Mouse (Mus musculus): ENCODE measurements at regions not wholly inside any gene's neighbourhood (a gene's known extent, or its start where the extent isn't known, plus 50 kb on each side); places are given as distances from the start of the nearest gene placed in this dataset.
"Not testable (repeated sequence)": the region's sequence is repeated elsewhere in the genome, so short reads cannot be mapped to it uniquely, and the experiment has no call there.

- DNase-seq (ENCODE audit: low spot score), result no peak
Measured at GRCm38 (mm10) chr11:22573166-22573565, 61.3 kb downstream of the Tmem17 start.

GRCm38 (mm10) chr11:22573802-22574201, 61.9 kb downstream of the Tmem17 start:
- no peak for DNase-seq (ENCODE audit: low spot score)

GRCm38 (mm10) chr11:22574506-22574905, 62.6 kb downstream of the Tmem17 start:
- DNase-seq (ENCODE audit: low spot score), result no peak

- no peak for DNase-seq (ENCODE audit: low spot score)
Measured at GRCm38 (mm10) chr11:22584100-22584487, 72.2 kb downstream of the Tmem17 start.

GRCm38 (mm10) chr11:22584488-22585158, 72.7 kb downstream of the Tmem17 start:
- no peak for DNase-seq (ENCODE audit: low spot score)

- DNase-seq (ENCODE audit: low spot score), result no peak
Measured at GRCm38 (mm10) chr11:22587691-22588241, 75.9 kb downstream of the Tmem17 start.

GRCm38 (mm10) chr11:22588546-22588945, 76.7 kb downstream of the Tmem17 start:
- no peak for DNase-seq (ENCODE audit: low spot score)

GRCm38 (mm10) chr11:22589901-22590300, 78.0 kb downstream of the Tmem17 start:
- no peak for DNase-seq (ENCODE audit: low spot score)

GRCm38 (mm10) chr11:22591050-22591449, 79.2 kb downstream of the Tmem17 start:
- not testable (repeated sequence) for DNase-seq (ENCODE audit: low spot score)

GRCm38 (mm10) chr11:22592706-22593105, 80.8 kb downstream of the Tmem17 start:
- DNase-seq (ENCODE audit: low spot score), result no peak

- DNase-seq (ENCODE audit: low spot score), result no peak
Measured at GRCm38 (mm10) chr11:22596076-22596804, 84.4 kb downstream of the Tmem17 start.

GRCm38 (mm10) chr11:22596805-22597149, 84.9 kb downstream of the Tmem17 start:
- DNase-seq (ENCODE audit: low spot score), result no peak

GRCm38 (mm10) chr11:22600370-22600769, 88.5 kb downstream of the Tmem17 start:
- no peak for DNase-seq (ENCODE audit: low spot score)

GRCm38 (mm10) chr11:22601977-22602376, 90.1 kb downstream of the Tmem17 start:
- no peak for DNase-seq (ENCODE audit: low spot score)

GRCm38 (mm10) chr11:22602610-22603009, 90.7 kb downstream of the Tmem17 start:
- no peak for DNase-seq (ENCODE audit: low spot score)

GRCm38 (mm10) chr11:22603397-22603796, 91.5 kb downstream of the Tmem17 start:
- no peak for DNase-seq (ENCODE audit: low spot score)

GRCm38 (mm10) chr11:22606380-22606779, 94.5 kb downstream of the Tmem17 start:
- no peak for DNase-seq (ENCODE audit: low spot score)

GRCm38 (mm10) chr11:22607645-22608044, 95.8 kb downstream of the Tmem17 start:
- no peak for DNase-seq (ENCODE audit: low spot score)

- DNase-seq (ENCODE audit: low spot score), result no peak
Measured at GRCm38 (mm10) chr11:22608945-22609344, 97.1 kb downstream of the Tmem17 start.

- no peak for DNase-seq (ENCODE audit: low spot score)
Measured at GRCm38 (mm10) chr11:22610433-22611101, 98.7 kb downstream of the Tmem17 start.

GRCm38 (mm10) chr11:22611102-22611869, 99.4 kb downstream of the Tmem17 start:
- no peak for DNase-seq (ENCODE audit: low spot score)

Data from thymus, postnatal 0 days (tissue).